Mouse (Mus musculus) G1E (cell line): Measurements from ENCODE around the gene Tmem120a. TPM values are rescaled to one million over a fixed set of nuclear protein-coding genes. Genes with fewer than 3 reads are reported as not detected.

Experiments used
- ATAC-seq: 2 replicates; pipeline ENCODE4 v1.8.0; 2016; ENCODE audit warnings: mild to moderate bottlenecking; ENCODE audit not compliant: insufficient number of reproducible peaks, poor library complexity, low FRiP score, severe bottlenecking; ENCODE audit errors: extremely low read depth
- DNase-seq: peaks from one replicate; pipeline ENCODE4 v3.0.0; 2012; ENCODE audit warnings: low spot score
- H3K27me3 ChIP-seq: 2 replicates; pipeline ENCODE4 v1.6.1; 2012; ENCODE audit warnings: mild to moderate bottlenecking, low read length, inconsistent platforms; ENCODE audit not compliant: insufficient read depth
- H3K36me3 ChIP-seq: replicated peaks from 2 replicates; pipeline ENCODE3; 2012; ENCODE audit warnings: mild to moderate bottlenecking, inconsistent platforms
- H3K4me1 ChIP-seq: 2 replicates; pipeline ENCODE4 v1.6.1; 2012; ENCODE audit warnings: low read depth, low read length, inconsistent platforms, mixed read lengths; ENCODE audit not compliant: insufficient read depth
- H3K4me3 ChIP-seq: 2 replicates; pipeline ENCODE4 v1.5.1; 2012; ENCODE audit warnings: low read depth, mild to moderate bottlenecking, inconsistent platforms, low read length, moderate library complexity, mixed read lengths
- H3K9me3 ChIP-seq: replicated peaks from 2 replicates; pipeline ENCODE4 v1.6.1; 2012; ENCODE audit warnings: inconsistent platforms
- CTCF ChIP-seq: IDR thresholded peaks from 2 replicates; pipeline ENCODE4 v1.5.1; 2012; ENCODE audit warnings: low read depth, low read length, inconsistent platforms, mixed read lengths
- GATA1 ChIP-seq: IDR thresholded peaks from 2 replicates; pipeline ENCODE4 v1.6.1; 2012; ENCODE audit warnings: borderline replicate concordance, low read length, inconsistent platforms, mixed read lengths
- GATA2 ChIP-seq: IDR thresholded peaks from 2 replicates; pipeline ENCODE4 v1.6.1; 2012; ENCODE audit warnings: low read depth, low read length, inconsistent platforms, borderline replicate concordance
- POLR2AphosphoS5 ChIP-seq: IDR thresholded peaks from 2 replicates; pipeline ENCODE4 v1.6.1; 2012; ENCODE audit warnings: low read depth, low read length, inconsistent platforms; ENCODE audit not compliant: insufficient replicate concordance
- TAL1 ChIP-seq: conservative IDR thresholded peaks from 2 replicates; pipeline ENCODE4 v1.6.1; 2012; ENCODE audit warnings: low read depth, low read length, inconsistent platforms, mixed read lengths
- polyA plus RNA-seq: library from polyadenylated mRNA; stranded (reverse); fragments of >175 nt; gene quantifications from 2 replicates; pipeline ENCODE4 v1.2.3, GENCODE M21; 2012
- total RNA-seq, 2 experiments: library from RNA; stranded (forward) in 1 of 2; stranded (reverse) in 1 of 2; fragments of 200-1000 nt in 1 of 2; fragments of >200 nt in 1 of 2; fragmentation: Nextera tagmentation in 1 of 2; gene quantifications; 2 replicates each; pipeline ENCODE4 v1.2.3; 2014 to 2017

Tmem120a gene
- total and polyA plus RNA-seq, 3 experiments = 8.5 to 18.0 (median 13.3) TPM

GRCm38 (mm10) chr5:135697711-135698111 is 46.5 kb downstream of the Tmem120a start:
- no peak for TF ChIP-seq POLR2AphosphoS5
- Histone ChIP-seq H3K9me3 (no peaks in the 10 kb centered on the region), H3K4me3 (no peak overlapping the region), H3K36me3 (peaks cover 85% of the 10 kb centered on the region), H3K4me1 (peaks cover 4% of the 10 kb centered on the region; the same call in 1 of the 2 replicates), H3K27me3 (no peaks in the 10 kb centered on the region)
- no peak for DNase-seq
- no peak for ATAC-seq

GRCm38 (mm10) chr5:135695277-135695721 is 48.9 kb downstream of the Tmem120a start:
- TF ChIP-seq GATA1 = no peak
- TF ChIP-seq TAL1 = no peak
- TF ChIP-seq POLR2AphosphoS5 = no peak
- no peak for TF ChIP-seq GATA2
- no peak for TF ChIP-seq CTCF
- Histone ChIP-seq H3K9me3 (no peaks in the 10 kb centered on the region), H3K36me3 (peaks cover 77% of the 10 kb centered on the region), H3K27me3 (no peaks in the 10 kb centered on the region), H3K4me1 (peaks cover 7% of the 10 kb centered on the region), H3K4me3 (no peak overlapping the region)
- DNase-seq (no peak), ATAC-seq (no peak)

- Histone ChIP-seq H3K27me3 (no peaks in the 10 kb centered on the region), H3K9me3 (no peaks in the 10 kb centered on the region), H3K36me3 (peaks cover 59% of the 10 kb centered on the region), H3K4me3 (no peak overlapping the region), H3K4me1 (peaks cover 22% of the 10 kb centered on the region)
- no peak for DNase-seq
- TF ChIP-seq GATA2 (no peak), TAL1 (no peak), POLR2AphosphoS5 (no peak), CTCF (no peak), GATA1 (no peak)
- ATAC-seq = no peak
Observed at GRCm38 (mm10) chr5:135693281-135693853, 50.9 kb downstream of the Tmem120a start.

- DNase-seq (no peak), ATAC-seq (no peak)
- Histone ChIP-seq H3K27me3 (no peaks in the 10 kb centered on the region), H3K4me1 (peaks cover 33% of the 10 kb centered on the region), H3K4me3 (no peak overlapping the region), H3K36me3 (peaks cover 43% of the 10 kb centered on the region), H3K9me3 (no peaks in the 10 kb centered on the region)
- no peak for TF ChIP-seq GATA2
- no peak for TF ChIP-seq GATA1
- TF ChIP-seq CTCF = no peak
- no peak for TF ChIP-seq TAL1
- TF ChIP-seq POLR2AphosphoS5 = no peak
Observed at GRCm38 (mm10) chr5:135691266-135691665, 53.0 kb downstream of the Tmem120a start.

- no peak overlapping the region; the same call in 1 of the 2 replicates for H3K4me3 ChIP-seq
- no peaks in the 10 kb centered on the region for H3K9me3 ChIP-seq
- peaks cover 40% of the 10 kb centered on the region for H3K4me1 ChIP-seq
- DNase-seq (no peak), ATAC-seq (no peak)
- TF ChIP-seq GATA1 (no peak), TAL1 (no peak), GATA2 (no peak), POLR2AphosphoS5 (no peak), CTCF (no peak)
- H3K27me3 ChIP-seq = no peaks in the 10 kb centered on the region
- peaks cover 36% of the 10 kb centered on the region for H3K36me3 ChIP-seq
Observed at GRCm38 (mm10) chr5:135690401-135690800, 53.8 kb downstream of the Tmem120a start.

Other genes starting within 250 kb of the Tmem120a start
- gene Hip1, start 199.3 kb downstream of the Tmem120a start, total RNA-seq (2014; fragmentation: Nextera tagmentation) = not detected in 2 replicates
- 0.17 and 0.38 TPM in 2 replicates for gene Hip1, start 199.3 kb downstream of the Tmem120a start, total RNA-seq (2017)
- gene Hip1, start 199.3 kb downstream of the Tmem120a start, polyA plus RNA-seq = not detected in 2 replicates
- not detected in 2 replicates for gene Ccl26, start 180.9 kb downstream of the Tmem120a start, total RNA-seq (2014; fragmentation: Nextera tagmentation)
- gene Ccl26, start 180.9 kb downstream of the Tmem120a start, total RNA-seq (2017) = not detected in 2 replicates
- not detected in 2 replicates for gene Ccl26, start 180.9 kb downstream of the Tmem120a start, polyA plus RNA-seq
- not detected in 2 replicates for gene Ccl24, start 171.4 kb downstream of the Tmem120a start, total RNA-seq (2014; fragmentation: Nextera tagmentation)
- 0.12 TPM in 1 of 2 replicates, not detected in the other for gene Ccl24, start 171.4 kb downstream of the Tmem120a start, total RNA-seq (2017)
- not detected in 2 replicates for gene Ccl24, start 171.4 kb downstream of the Tmem120a start, polyA plus RNA-seq
- gene Rhbdd2, start 111.8 kb downstream of the Tmem120a start, total RNA-seq (2014; fragmentation: Nextera tagmentation) = 21.1 and 29.4 TPM in 2 replicates
- 6.3 and 6.7 TPM in 2 replicates for gene Rhbdd2, start 111.8 kb downstream of the Tmem120a start, total RNA-seq (2017)
- 9.8 and 15.5 TPM in 2 replicates for gene Rhbdd2, start 111.8 kb downstream of the Tmem120a start, polyA plus RNA-seq
- 26.7 and 38.1 TPM in 2 replicates for gene Por, start 74.4 kb downstream of the Tmem120a start, total RNA-seq (2014; fragmentation: Nextera tagmentation)
- gene Por, start 74.4 kb downstream of the Tmem120a start, total RNA-seq (2017) = 80.5 and 91.1 TPM in 2 replicates
- gene Por, start 74.4 kb downstream of the Tmem120a start, polyA plus RNA-seq = 90.4 and 112 TPM in 2 replicates
- gene Styxl1, start 33.9 kb upstream of the Tmem120a start, total RNA-seq (2014; fragmentation: Nextera tagmentation) = 0.49 and 0.68 TPM in 2 replicates
- 0.12 TPM in 1 of 2 replicates, not detected in the other for gene Styxl1, start 33.9 kb upstream of the Tmem120a start, total RNA-seq (2017)
- not detected in 2 replicates for gene Styxl1, start 33.9 kb upstream of the Tmem120a start, polyA plus RNA-seq
- 200 and 245 TPM in 2 replicates for gene Mdh2, start 34.0 kb upstream of the Tmem120a start, total RNA-seq (2014; fragmentation: Nextera tagmentation)
- 141 and 153 TPM in 2 replicates for gene Mdh2, start 34.0 kb upstream of the Tmem120a start, total RNA-seq (2017)
- gene Mdh2, start 34.0 kb upstream of the Tmem120a start, polyA plus RNA-seq = 664 and 799 TPM in 2 replicates
- gene Srrm3, start 62.4 kb upstream of the Tmem120a start, total RNA-seq (2014; fragmentation: Nextera tagmentation) = not detected in 2 replicates
- gene Srrm3, start 62.4 kb upstream of the Tmem120a start, total RNA-seq (2017) = 0.38 and 0.41 TPM in 2 replicates
- gene Srrm3, start 62.4 kb upstream of the Tmem120a start, polyA plus RNA-seq = not detected in 2 replicates
- not detected in 2 replicates for gene Hspb1, start 143.5 kb upstream of the Tmem120a start, total RNA-seq (2014; fragmentation: Nextera tagmentation)
- 0.12 TPM in 1 of 2 replicates, not detected in the other for gene Hspb1, start 143.5 kb upstream of the Tmem120a start, total RNA-seq (2017)
- not detected in 2 replicates for gene Hspb1, start 143.5 kb upstream of the Tmem120a start, polyA plus RNA-seq
- gene Ywhag, start 190.2 kb upstream of the Tmem120a start, total RNA-seq (2014; fragmentation: Nextera tagmentation) = 168 and 200 TPM in 2 replicates
- gene Ywhag, start 190.2 kb upstream of the Tmem120a start, total RNA-seq (2017) = 73.5 and 99.8 TPM in 2 replicates
- gene Ywhag, start 190.2 kb upstream of the Tmem120a start, polyA plus RNA-seq = 246 and 281 TPM in 2 replicates
- 9.1 and 16.4 TPM in 2 replicates for gene Ssc4d, start 230.1 kb upstream of the Tmem120a start, total RNA-seq (2014; fragmentation: Nextera tagmentation)
- 3.2 and 5.5 TPM in 2 replicates for gene Ssc4d, start 230.1 kb upstream of the Tmem120a start, total RNA-seq (2017)
- gene Ssc4d, start 230.1 kb upstream of the Tmem120a start, polyA plus RNA-seq = 1.1 and 1.5 TPM in 2 replicates
- gene Zp3, start 235.7 kb upstream of the Tmem120a start, total RNA-seq (2014; fragmentation: Nextera tagmentation) = not detected in 2 replicates
- gene Zp3, start 235.7 kb upstream of the Tmem120a start, total RNA-seq (2017) = not detected in 2 replicates
- not detected in 2 replicates for gene Zp3, start 235.7 kb upstream of the Tmem120a start, polyA plus RNA-seq